Mouse (Mus musculus) MEL (cell line): ENCODE measurements around the gene Cox5b. TPM values are rescaled to one million over a fixed set of nuclear protein-coding genes. Genes with fewer than 3 reads are reported as not detected.

Source experiments
- DNase-seq: peaks from one replicate; pipeline ENCODE4 v3.0.0; 2011; ENCODE audit warnings: low read depth, low spot score
- H3K27ac ChIP-seq: 2 replicates; pipeline ENCODE4 v1.5.1; 2012; ENCODE audit warnings: low read depth, mild to moderate bottlenecking, control low read depth, low read length, moderate library complexity; ENCODE audit not compliant: control insufficient read depth
- H3K27me3 ChIP-seq, 2 experiments: fragments of 150-350 bp in 1 of 2; sonication (generic) in 1 of 2; 2 replicates each; pipeline ENCODE4 v1.6.1; 2012; ENCODE audit warnings: low read length in 2 of 2, mild to moderate bottlenecking in 2 of 2, improper control_type of control experiment in 1 of 2, moderate library complexity in 1 of 2; ENCODE audit not compliant: insufficient read depth in 2 of 2, control insufficient read depth in 1 of 2
- H3K36me3 ChIP-seq, 2 experiments: 2 replicates each; pipeline ENCODE4 v1.6.1; 2012 to 2014; ENCODE audit warnings: low read length in 2 of 2, improper control_type of control experiment in 1 of 2, inconsistent platforms in 1 of 2, mild to moderate bottlenecking in 1 of 2; ENCODE audit not compliant: insufficient read depth in 2 of 2, control insufficient read depth in 1 of 2
- H3K4me1 ChIP-seq, 2 experiments: fragments of 150-350 bp in 1 of 2; sonication (generic) in 1 of 2; 2 replicates each; pipeline ENCODE4 v1.6.1; 2012; ENCODE audit warnings: low read length in 2 of 2, improper control_type of control experiment in 1 of 2, mild to moderate bottlenecking in 1 of 2; ENCODE audit not compliant: insufficient read depth in 2 of 2, control insufficient read depth in 1 of 2
- H3K4me3 ChIP-seq, 2 experiments: fragments of 150-350 bp in 1 of 2; sonication (generic) in 1 of 2; 2 replicates each; pipeline ENCODE4 v1.5.1; 2012; ENCODE audit warnings: low read depth in 2 of 2, low read length in 2 of 2, mild to moderate bottlenecking in 2 of 2, moderate library complexity in 2 of 2, control low read depth in 1 of 2, improper control_type of control experiment in 1 of 2; ENCODE audit not compliant: control insufficient read depth in 1 of 2, insufficient read depth in 1 of 2
- H3K79me2 ChIP-seq: 2 replicates; pipeline ENCODE4 v1.6.1; 2012; ENCODE audit warnings: mild to moderate bottlenecking, low read length, moderate library complexity; ENCODE audit not compliant: control insufficient read depth, poor library complexity, insufficient read depth
- H3K9ac ChIP-seq: 2 replicates; pipeline ENCODE4 v1.6.1; 2012; ENCODE audit warnings: low read depth, mild to moderate bottlenecking, control low read depth, low read length, moderate library complexity; ENCODE audit not compliant: control insufficient read depth, poor library complexity, severe bottlenecking
- H3K9me3 ChIP-seq: fragments of 150-350 bp; sonication (generic); replicated peaks from 2 replicates; pipeline ENCODE4 v1.6.1; 2012; ENCODE audit warnings: mild to moderate bottlenecking, low read length, improper control_type of control experiment, moderate library complexity; ENCODE audit not compliant: insufficient read depth
- BHLHE40 ChIP-seq: IDR thresholded peaks from 2 replicates; pipeline ENCODE4 v1.6.1; 2012; ENCODE audit warnings: low read depth, mild to moderate bottlenecking, inconsistent platforms, low read length, improper control_type of control experiment, borderline replicate concordance
- CTCF ChIP-seq, 3 experiments: IDR thresholded peaks in 2 of 3; conservative IDR thresholded peaks in 1 of 3; 2 replicates each; pipeline ENCODE4 v1.5.1; 2011 to 2012; ENCODE audit warnings: low read length in 3 of 3, low read depth in 2 of 3, mild to moderate bottlenecking in 2 of 3, improper control_type of control experiment in 1 of 3, inconsistent platforms in 1 of 3, mixed read lengths in 1 of 3, moderate library complexity in 1 of 3; ENCODE audit not compliant: control insufficient read depth in 1 of 3, insufficient read depth in 1 of 3, poor library complexity in 1 of 3, severe bottlenecking in 1 of 3
- GABPA ChIP-seq: IDR thresholded peaks from 2 replicates; pipeline ENCODE4 v1.6.1; 2012; ENCODE audit warnings: low read depth, mild to moderate bottlenecking, inconsistent platforms, low read length, improper control_type of control experiment, moderate library complexity
- GATA1 ChIP-seq: IDR thresholded peaks from 2 replicates; pipeline ENCODE4 v1.6.1; 2011; ENCODE audit warnings: low read depth, low read length, improper control_type of control experiment
- HCFC1 ChIP-seq: IDR thresholded peaks from 2 replicates; pipeline ENCODE4 v1.6.1; 2012; ENCODE audit warnings: low read depth, mild to moderate bottlenecking, inconsistent platforms, low read length, improper control_type of control experiment, moderate library complexity
- MAX ChIP-seq: IDR thresholded peaks from 2 replicates; pipeline ENCODE4 v1.6.1; 2011; ENCODE audit warnings: low read length, improper control_type of control experiment
- MXI1 ChIP-seq: IDR thresholded peaks from 2 replicates; pipeline ENCODE4 v1.6.1; 2011; ENCODE audit warnings: mild to moderate bottlenecking, low read depth, low read length, improper control_type of control experiment
- NRF1 ChIP-seq: IDR thresholded peaks from 2 replicates; pipeline ENCODE4 v1.6.1; 2014; ENCODE audit warnings: low read depth, mild to moderate bottlenecking, inconsistent platforms, low read length, improper control_type of control experiment, moderate library complexity; ENCODE audit not compliant: poor library complexity, insufficient read depth, severe bottlenecking
- POLR2AphosphoS5 ChIP-seq: IDR thresholded peaks from 2 replicates; pipeline ENCODE4 v1.6.1; 2012; ENCODE audit warnings: low read depth, borderline replicate concordance, mild to moderate bottlenecking, inconsistent platforms, low read length, moderate library complexity, mixed read lengths
- RCOR1 ChIP-seq: IDR thresholded peaks from 2 replicates; pipeline ENCODE4 v1.6.1; 2012; ENCODE audit warnings: low read depth, mild to moderate bottlenecking, inconsistent platforms, low read length, improper control_type of control experiment
- SIN3A ChIP-seq: IDR thresholded peaks from 2 replicates; pipeline ENCODE4 v1.6.1; 2012; ENCODE audit warnings: low read length, improper control_type of control experiment, inconsistent platforms
- SMC3 ChIP-seq: IDR thresholded peaks from 2 replicates; pipeline ENCODE4 v1.6.1; 2011; ENCODE audit warnings: low read depth, low read length, improper control_type of control experiment
- TAL1 ChIP-seq: IDR thresholded peaks from 2 replicates; pipeline ENCODE4 v1.6.1; 2012; ENCODE audit warnings: mild to moderate bottlenecking, inconsistent platforms, low read length, moderate library complexity, mixed read lengths
- TBP ChIP-seq: IDR thresholded peaks from 2 replicates; pipeline ENCODE4 v1.8.0; 2011; ENCODE audit warnings: low read depth, low read length, improper control_type of control experiment
- USF1 ChIP-seq: IDR thresholded peaks from 2 replicates; pipeline ENCODE4 v1.6.1; 2014; ENCODE audit warnings: low read depth, mild to moderate bottlenecking, inconsistent platforms, low read length, improper control_type of control experiment, moderate library complexity
- USF2 ChIP-seq, 2 experiments: IDR thresholded peaks; 2 replicates each; pipeline ENCODE4 v1.6.1; 2011 to 2012; ENCODE audit warnings: improper control_type of control experiment in 2 of 2, low read length in 2 of 2, borderline replicate concordance in 1 of 2, inconsistent platforms in 1 of 2, low read depth in 1 of 2, mild to moderate bottlenecking in 1 of 2; ENCODE audit not compliant: insufficient read depth in 1 of 2
- ZKSCAN1 ChIP-seq: IDR thresholded peaks from 2 replicates; pipeline ENCODE4 v1.6.1; 2012; ENCODE audit warnings: low read depth, mild to moderate bottlenecking, inconsistent platforms, low read length, improper control_type of control experiment, moderate library complexity
- polyA plus RNA-seq, 2 experiments: library from polyadenylated mRNA; stranded (reverse) in 1 of 2; unstranded in 1 of 2; fragments of >175 nt in 1 of 2; fragments of >200 nt in 1 of 2; gene quantifications; 2 replicates each; pipeline versions ENCODE4 v1.2.1 to v1.2.4; 2012; ENCODE audit warnings: low replicate concordance in 2 of 2, low read depth in 1 of 2; ENCODE audit not compliant: insufficient read length in 2 of 2, insufficient read depth in 1 of 2, missing spikeins in 1 of 2
- total RNA-seq: library from RNA; depleted of rRNA; stranded (reverse); fragments of 300-350 nt; gene quantifications from 2 replicates; pipeline ENCODE4 v1.2.3, GENCODE M21; 2012

The Cox5b gene
- total and polyA plus RNA-seq, 3 experiments = 541 to 1,152 TPM; not detected in 1

- Histone ChIP-seq H3K36me3 (peaks cover 0 to 3% of the 10 kb centered on the region in 2 experiments; a peak in 1 of 4 replicates), H3K27ac (no peak overlapping the region), H3K27me3 (peaks cover 0 to 2% of the 10 kb centered on the region in 2 experiments; a peak in 1 of 4 replicates), H3K4me1 (peaks cover 8 to 19% of the 10 kb centered on the region in 2 experiments; a peak in 3 of 4 replicates), H3K79me2 (no peaks in the 10 kb centered on the region), H3K4me3 (no peak overlapping the region), H3K9me3 (no peaks in the 10 kb centered on the region), H3K9ac (no peak overlapping the region)
- TF ChIP-seq ZKSCAN1 (no peak), SMC3 (no peak), SIN3A (no peak), TBP (no peak), HCFC1 (no peak), MAX (no peak), RCOR1 (no peak), USF1 (no peak), GATA1 (no peak), GABPA (no peak), MXI1 (no peak)
- no peak for DNase-seq
These were observed 45.0 kb upstream of the Cox5b start for GRCm38 (mm10) chr1:36646285-36646684.

GRCm38 (mm10) chr1:36647631-36648030 is 43.6 kb upstream of the Cox5b start:
- Histone ChIP-seq H3K36me3 (peaks cover 0 to 3% of the 10 kb centered on the region in 2 experiments; a peak in 1 of 4 replicates), H3K79me2 (no peaks in the 10 kb centered on the region), H3K27ac (no peak overlapping the region), H3K4me3 (no peak overlapping the region), H3K9me3 (no peaks in the 10 kb centered on the region)
- no peak for DNase-seq
- TF ChIP-seq TAL1 = 0 out of 2 replicates have a peak, but pooled peaks have one; percentile 2
- no peak for TF ChIP-seq MXI1
- TF ChIP-seq, all 39 proteins: peak for 1
- Histone ChIP-seq H3K9ac (no peak overlapping the region), H3K4me1 (peaks cover 8 to 18% of the 10 kb centered on the region in 2 experiments; a peak in 3 of 4 replicates), H3K27me3 (peaks cover 0 to 2% of the 10 kb centered on the region in 2 experiments; a peak in 1 of 4 replicates)

- no peak for DNase-seq
- Histone ChIP-seq H3K9me3 (no peaks in the 10 kb centered on the region), H3K4me3 (no peak overlapping the region), H3K79me2 (no peaks in the 10 kb centered on the region), H3K36me3 (peaks cover 0 to 25% of the 10 kb centered on the region in 2 experiments; a peak in 2 of 4 replicates), H3K27ac (no peak overlapping the region), H3K4me1 (peaks cover 20 to 29% of the 10 kb centered on the region in 2 experiments), H3K9ac (no peak overlapping the region), H3K27me3 (no peaks in the 10 kb centered on the region)
- TF ChIP-seq BHLHE40 (no peak), TBP (no peak), SIN3A (no peak), USF2 (IDR thresholded peaks at IDR 0.05; ENCODE audit: borderline replicate concordance in 1 of 2, insufficient read depth in 1 of 2, low read depth in 1 of 2, low read length in 2 of 2) (no peak), GABPA (no peak), SMC3 (no peak), NRF1 (no peak), POLR2AphosphoS5 (no peak), CTCF (IDR thresholded peaks at IDR 0.05 in 2 of 3, conservative IDR thresholded peaks at IDR 0.05 in 1 of 3; ENCODE audit: control insufficient read depth in 1 of 3, insufficient read depth in 1 of 3, low read depth in 2 of 3, low read length in 3 of 3, poor library complexity in 1 of 3, severe bottlenecking in 1 of 3) (no peak)
These were observed 36.2 kb upstream of the Cox5b start for GRCm38 (mm10) chr1:36655039-36655438.
